Mouse (Mus musculus) heart, postnatal 0 days (tissue): ENCODE results near the gene Pcif1. TPM values are rescaled to one million over a fixed set of nuclear protein-coding genes. Genes with fewer than 3 reads are reported as not detected.

Experiments used
- ATAC-seq: fragments of 200-750 bp; cut with Nextera tagmentation; 2 replicates; pipeline ENCODE4 v1.8.0; 2017; ENCODE audit warnings: low read depth, moderate number of reproducible peaks, moderate library complexity; ENCODE audit not compliant: insufficient read depth
- DNase-seq: peaks from one replicate; pipeline ENCODE4 v3.0.0-alpha.2; 2016; ENCODE audit warnings: low spot score
- H3K27ac ChIP-seq: fragments of 300-500 bp; sonication (generic); 2 replicates; pipeline ENCODE4 v1.5.1; 2014; ENCODE audit warnings: low read depth, mild to moderate bottlenecking
- H3K27me3 ChIP-seq: fragments of 300-500 bp; sonication (generic); 2 replicates; pipeline ENCODE4 v1.6.1; 2014; ENCODE audit warnings: low read length, mixed read lengths; ENCODE audit not compliant: control insufficient read depth, insufficient read depth
- H3K36me3 ChIP-seq: fragments of 300-500 bp; sonication (generic); replicated peaks from 2 replicates; pipeline ENCODE4 v1.6.1; 2014; ENCODE audit warnings: low read length, mixed read lengths; ENCODE audit not compliant: control insufficient read depth, insufficient read depth
- H3K4me1 ChIP-seq: fragments of 300-500 bp; sonication (generic); 2 replicates; pipeline ENCODE4 v1.6.1; 2014; ENCODE audit warnings: antibody characterized with exemption; ENCODE audit not compliant: control insufficient read depth, insufficient read depth
- H3K4me2 ChIP-seq: fragments of 300-500 bp; sonication (generic); 2 replicates; pipeline ENCODE4 v1.6.1; 2014; ENCODE audit warnings: low read depth, mild to moderate bottlenecking, low read length, moderate library complexity
- H3K4me3 ChIP-seq: fragments of 300-500 bp; sonication (generic); 2 replicates; pipeline ENCODE4 v1.5.1; 2014; ENCODE audit warnings: low read depth, low read length
- H3K9ac ChIP-seq: fragments of 300-500 bp; sonication (generic); replicated peaks from 2 replicates; pipeline ENCODE4 v1.6.1; 2014; ENCODE audit warnings: low read depth, low read length, mixed read lengths
- H3K9me3 ChIP-seq: fragments of 300-500 bp; sonication (generic); replicated peaks from 2 replicates; pipeline ENCODE4 v1.6.1; 2016; ENCODE audit warnings: low read length; ENCODE audit not compliant: control insufficient read depth
- CTCF ChIP-seq: IDR thresholded peaks from 2 replicates; pipeline ENCODE4 v1.5.1; 2016; ENCODE audit warnings: antibody characterized with exemption, control low read depth, low read depth
- EP300 ChIP-seq: IDR thresholded peaks from 2 replicates; pipeline ENCODE4 v1.6.1; 2016; ENCODE audit warnings: antibody characterized with exemption, low read depth
- WGBS: fragments of 180-500 bp; shearing (Covaris S2); extraction: QIAGEN DNeasy Blood & Tissue Kit; methylation state at CpG from one replicate; pipeline ENCODE4 v1.1.7; 2014; 5-methylcytosine and 5-hydroxymethylcytosine counted together
- polyA plus RNA-seq: library from polyadenylated mRNA; unstranded; fragments of >200 nt; fragmentation: Nextera tagmentation; extraction: Ambion mirVana; gene quantifications from 2 replicates; pipeline ENCODE4 v1.2.1, GENCODE M21; 2015
- total RNA-seq: library from RNA; depleted of rRNA; stranded (reverse); fragments of >200 nt; gene quantifications from 2 replicates; pipeline ENCODE4 v1.2.3, GENCODE M21; 2014; ENCODE audit warnings: low replicate concordance

Gene Pcif1
- total and polyA plus RNA-seq, 2 experiments from 2014 or later = 51.8 to 54.2 TPM

DNA sequence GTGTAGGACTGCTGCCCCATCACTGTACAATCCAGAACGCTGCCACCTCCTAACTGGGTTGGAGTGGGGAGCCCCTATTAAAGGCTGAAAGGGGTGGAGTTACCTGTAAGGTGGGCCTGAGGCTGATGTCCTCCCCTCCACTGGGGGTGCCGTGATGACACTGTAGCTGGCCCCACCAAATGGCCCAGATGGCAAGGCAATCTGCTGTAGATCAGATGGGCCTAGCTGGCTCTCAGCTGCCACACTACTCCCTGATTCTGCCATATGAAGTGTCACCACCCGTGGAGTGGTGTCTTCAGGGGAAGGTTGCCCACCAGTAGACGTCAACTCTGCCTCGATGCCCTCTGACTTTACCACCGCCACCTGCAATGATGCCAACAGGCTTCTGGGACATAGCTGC, 16.8 kb downstream of the Pcif1 start:
- Histone ChIP-seq H3K4me1 (no peaks in the 10 kb centered on the region), H3K36me3 (peaks cover 99% of the 10 kb centered on the region), H3K27ac (no peak overlapping the region), H3K9ac (no peak overlapping the region), H3K27me3 (no peaks in the 10 kb centered on the region), H3K4me3 (no peak overlapping the region), H3K9me3 (no peaks in the 10 kb centered on the region), H3K4me2 (no peak overlapping the region)
- ATAC-seq = no peak
- WGBS = 91% methylated on average over 6 of the region's 6 CpGs
- no peak for TF ChIP-seq EP300
- no peak for TF ChIP-seq CTCF
- no peak for DNase-seq

DNA sequence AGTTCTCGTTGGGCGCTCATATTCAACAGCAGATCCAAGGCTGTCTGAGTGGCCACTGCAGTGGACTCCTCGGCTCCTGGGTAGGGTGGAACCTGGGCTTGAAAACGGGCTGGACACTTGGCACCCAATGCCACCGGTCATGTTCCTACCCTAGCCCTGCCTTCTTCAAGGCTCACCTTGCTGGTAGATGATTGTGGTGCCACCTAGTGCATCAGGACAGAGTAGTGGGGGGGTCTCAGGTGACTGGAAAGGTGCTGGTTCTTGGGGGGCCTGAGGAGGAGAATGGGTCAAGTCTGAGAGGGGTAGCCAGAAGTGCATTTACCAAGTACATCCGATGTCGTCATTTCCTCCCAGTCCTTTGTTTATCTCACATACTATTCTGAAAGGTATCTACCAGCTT, 18.9 kb downstream of the Pcif1 start:
- no peak for ATAC-seq
- no peak for DNase-seq
- Histone ChIP-seq H3K9ac (no peak overlapping the region), H3K4me3 (no peak overlapping the region), H3K36me3 (peaks cover 99% of the 10 kb centered on the region), H3K27ac (no peak overlapping the region), H3K27me3 (no peaks in the 10 kb centered on the region), H3K4me2 (no peak overlapping the region), H3K4me1 (no peaks in the 10 kb centered on the region), H3K9me3 (no peaks in the 10 kb centered on the region)
- 89% methylated on average over 7 of the region's 7 CpGs for WGBS
- TF ChIP-seq EP300 = no peak
- TF ChIP-seq CTCF = no peak

DNA sequence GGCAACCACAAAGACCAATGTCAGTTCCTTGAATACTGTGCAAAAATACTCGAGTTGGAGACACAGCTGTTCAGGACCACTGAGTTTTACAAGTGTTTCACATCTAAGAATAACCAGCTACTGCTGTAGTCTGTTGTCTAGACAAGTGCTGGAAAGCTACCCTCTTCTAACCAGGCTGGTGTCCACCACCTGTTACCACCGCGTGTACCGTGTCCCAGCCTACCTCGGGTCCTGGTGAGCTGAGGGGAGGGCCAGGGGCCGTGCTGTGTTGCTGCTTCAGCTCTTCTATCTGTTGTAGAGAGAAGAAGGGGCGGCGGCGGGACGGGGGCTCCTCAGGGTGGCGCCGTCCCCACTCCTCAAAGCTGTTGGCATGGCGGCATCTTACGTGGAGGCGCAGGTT, 19.9 kb downstream of the Pcif1 start:
- DNase-seq = no peak
- H3K4me3 ChIP-seq = no peak overlapping the region
- no peak for ATAC-seq
- no peaks in the 10 kb centered on the region for H3K4me1 ChIP-seq
- H3K27ac ChIP-seq = no peak overlapping the region
- no peak overlapping the region for H3K4me2 ChIP-seq
- no peaks in the 10 kb centered on the region for H3K27me3 ChIP-seq
- no peak for TF ChIP-seq EP300
- no peak for TF ChIP-seq CTCF
- H3K9ac ChIP-seq = no peak overlapping the region
- peaks cover 97% of the 10 kb centered on the region for H3K36me3 ChIP-seq
- no peaks in the 10 kb centered on the region for H3K9me3 ChIP-seq
- 91% methylated on average over 15 of the region's 15 CpGs for WGBS

- 90% methylated on average over 16 of the region's 16 CpGs for WGBS
- H3K9ac ChIP-seq = no peak overlapping the region
- H3K4me2 ChIP-seq = no peak overlapping the region
- TF ChIP-seq CTCF (no peak), EP300 (no peak)
- peaks cover 97% of the 10 kb centered on the region for H3K36me3 ChIP-seq
- ATAC-seq (no peak), DNase-seq (no peak)
- H3K27ac ChIP-seq = no peak overlapping the region
- H3K27me3 ChIP-seq = no peaks in the 10 kb centered on the region
- H3K4me3 ChIP-seq = no peak overlapping the region
- no peaks in the 10 kb centered on the region for H3K9me3 ChIP-seq
- no peaks in the 10 kb centered on the region for H3K4me1 ChIP-seq
Observed at GRCm38 (mm10) chr2:164899723-164900459, 20.8 kb downstream of the Pcif1 start.

- Histone ChIP-seq H3K4me2 (no peak overlapping the region), H3K36me3 (peaks cover 97% of the 10 kb centered on the region), H3K27ac (no peak overlapping the region), H3K9ac (no peak overlapping the region), H3K4me3 (no peak overlapping the region), H3K27me3 (no peaks in the 10 kb centered on the region), H3K9me3 (peaks cover 6% of the 10 kb centered on the region; the same call in 1 of the 2 replicates), H3K4me1 (no peaks in the 10 kb centered on the region)
- no peak for ATAC-seq
- no peak for DNase-seq
- WGBS = 82% methylated on average over 13 of the region's 13 CpGs
- TF ChIP-seq EP300 (no peak), CTCF (no peak)
Observed at GRCm38 (mm10) chr2:164901380-164901779, 22.3 kb downstream of the Pcif1 start.

- no peak overlapping the region for H3K4me3 ChIP-seq
- WGBS = 100% methylated on average over 1 of the region's 1 CpGs
- DNase-seq (no peak), ATAC-seq (no peak)
- H3K9me3 ChIP-seq = peaks cover 7% of the 10 kb centered on the region; the same call in 1 of the 2 replicates
- H3K27ac ChIP-seq = no peak overlapping the region
- no peak overlapping the region for H3K9ac ChIP-seq
- TF ChIP-seq CTCF (no peak), EP300 (no peak)
- peaks cover 97% of the 10 kb centered on the region for H3K36me3 ChIP-seq
- H3K4me2 ChIP-seq = no peak overlapping the region
- H3K4me1 ChIP-seq = no peaks in the 10 kb centered on the region
- no peaks in the 10 kb centered on the region for H3K27me3 ChIP-seq
Observed at GRCm38 (mm10) chr2:164903496-164903895, 24.4 kb downstream of the Pcif1 start.
